Mouse (Mus musculus): ENCODE data around the gene Stk32c.

GRCm38 (mm10) chr7:139147360-139147759, 65.7 kb downstream of the Stk32c start:
- TF ChIP-seq POLR2A (IDR thresholded peaks at IDR 0.05; ENCODE audit: control insufficient read depth, low read depth, low read length) (no peak), CTCF (IDR thresholded peaks at IDR 0.05; ENCODE audit: control insufficient read depth, insufficient read depth, insufficient replicate concordance, low read depth, low read length) (no peak)
